Mouse (Mus musculus) spleen, adult 12 weeks (tissue): ENCODE data around the gene Gm14288.
"Not testable (repeated sequence)": the region's sequence is repeated elsewhere in the genome, so short reads cannot be mapped to it uniquely, and the experiment has no call there.

ENCODE experiments used
- DNase-seq: peaks from one replicate; pipeline ENCODE4 v3.0.0; 2022; ENCODE audit warnings: low spot score

Gm14288 gene

GRCm38 (mm10) chr2:175800993-175801392 lies at the start of gene Gm14288:
Gene Gm14288, minus strand, starts transcription at chr2:175801093.
- not testable (repeated sequence) for DNase-seq

- DNase-seq = not testable (repeated sequence)
Observed at GRCm38 (mm10) chr2:175741237-175741636, 59.7 kb downstream of the Gm14288 start, which contains the start of gene Gm2007. Gene Gm2007, plus strand, starts transcription at chr2:175741537.
